Mouse (Mus musculus): Measurements from ENCODE around the gene Ccdc81.

Gene Ccdc81

GRCm38 (mm10) chr7:89903442-89904343 lies at the start of gene Ccdc81:
Ccdc81 (minus strand) TSS chr7:89903629.
- DNase-seq = no peak

GRCm38 (mm10) chr7:89949403-89949802 lies 46.0 kb upstream of the Ccdc81 start:
- no peak for DNase-seq

- no peak for DNase-seq
Observed at GRCm38 (mm10) chr7:89948026-89948425, 44.6 kb upstream of the Ccdc81 start.

- peak; percentile 95 for DNase-seq
Observed at GRCm38 (mm10) chr7:89940571-89941463, 37.4 kb upstream of the Ccdc81 start, which contains the start of gene Hikeshi. Hikeshi (minus strand) TSS chr7:89941204.

- DNase-seq = no peak
Observed at GRCm38 (mm10) chr7:89939497-89940353, 36.3 kb upstream of the Ccdc81 start.

GRCm38 (mm10) chr7:89923441-89924180 lies 20.2 kb upstream of the Ccdc81 start:
- DNase-seq = peak; percentile 89

GRCm38 (mm10) chr7:89917776-89918175 lies 14.3 kb upstream of the Ccdc81 start:
- DNase-seq = no peak

GRCm38 (mm10) chr7:89916711-89917110 lies 13.3 kb upstream of the Ccdc81 start:
- peak; percentile 21 for DNase-seq

- DNase-seq = no peak
Observed at GRCm38 (mm10) chr7:89913432-89914158, 10.2 kb upstream of the Ccdc81 start.

- DNase-seq = no peak
Observed at GRCm38 (mm10) chr7:89912356-89912755, 8.9 kb upstream of the Ccdc81 start.

GRCm38 (mm10) chr7:89909711-89910110 lies 6.3 kb upstream of the Ccdc81 start:
- no peak for DNase-seq

GRCm38 (mm10) chr7:89908899-89909621 lies 5.6 kb upstream of the Ccdc81 start:
- no peak for DNase-seq

- no peak for DNase-seq
Observed at GRCm38 (mm10) chr7:89908421-89908820, 5.0 kb upstream of the Ccdc81 start.

GRCm38 (mm10) chr7:89907950-89908349 lies 4.5 kb upstream of the Ccdc81 start:
- peak; percentile 51 for DNase-seq

- DNase-seq = no peak
Observed at GRCm38 (mm10) chr7:89903007-89903406, 422 bp downstream of the Ccdc81 start.

- DNase-seq = no peak
Observed at GRCm38 (mm10) chr7:89891856-89892255, 11.6 kb downstream of the Ccdc81 start.

- no peak for DNase-seq
Observed at GRCm38 (mm10) chr7:89891412-89891811, 12.0 kb downstream of the Ccdc81 start.

- DNase-seq = no peak
Observed at GRCm38 (mm10) chr7:89884551-89884950, 18.9 kb downstream of the Ccdc81 start.

GRCm38 (mm10) chr7:89879686-89880085 lies 23.7 kb downstream of the Ccdc81 start:
- DNase-seq = no peak

GRCm38 (mm10) chr7:89867221-89867620 lies 36.2 kb downstream of the Ccdc81 start:
- no peak for DNase-seq
